ENCODE assay signal across 16 mouse cellular contexts in genomic region chr1:42505048-42505729, GRCm38 (mm10).
"Had no signal": no experiment of that assay in that cellular context is flagged by ENCODE, and none has a peak within 500 bp of the region (broad histone marks: within the 10 kb centered on the region; RNA-seq: fewer than 3 reads in every experiment).

No protein-coding gene starts in this region.

- H3K4me2 ChIP-seq: kidney, embryonic 15.5 days; limb, embryonic 12.5 days; midbrain, embryonic 12.5 days; neural tube, embryonic 15.5 days; stomach, embryonic 15.5 days had no signal

- H3K9ac ChIP-seq: kidney, embryonic 15.5 days; limb, embryonic 12.5 days; liver, embryonic 14.5 days; midbrain, embryonic 12.5 days; neural tube, embryonic 15.5 days; stomach, embryonic 15.5 days had no signal

- H3K4me1 ChIP-seq: neural tube, embryonic 15.5 days; stomach, embryonic 15.5 days had no signal

- H3K36me3 ChIP-seq: kidney, embryonic 15.5 days; limb, embryonic 12.5 days; midbrain, embryonic 12.5 days; neural tube, embryonic 15.5 days; stomach, embryonic 15.5 days had no signal

- H3K27ac ChIP-seq: kidney, embryonic 15.5 days; limb, embryonic 12.5 days; liver, embryonic 14.5 days; midbrain, embryonic 12.5 days; neural tube, embryonic 15.5 days; stomach, embryonic 15.5 days had no signal

- ATAC-seq: lung, postnatal 0 days had no signal

- H3K9me3 ChIP-seq: kidney, embryonic 15.5 days; limb, embryonic 12.5 days; midbrain, embryonic 12.5 days; neural tube, embryonic 15.5 days; stomach, embryonic 15.5 days had no signal

- H3K27me3 ChIP-seq: kidney, embryonic 15.5 days; limb, embryonic 12.5 days; midbrain, embryonic 12.5 days; neural tube, embryonic 15.5 days; stomach, embryonic 15.5 days had no signal

- H3K4me3 ChIP-seq: kidney, embryonic 15.5 days; limb, embryonic 12.5 days; midbrain, embryonic 12.5 days; myocyte; neural tube, embryonic 15.5 days; stomach, embryonic 15.5 days had no signal

- DNase-seq: kidney, adult 2 months; kidney, postnatal 25 days; layer of hippocampus, adult 9-11 months; lung, adult 2 months; lung, postnatal 4 days; right cerebral cortex, postnatal 4 days; spleen, adult 18-20 months; thymus, postnatal 36 days had no signal
